Mouse (Mus musculus) midbrain, embryonic 16.5 days (tissue): Measurements from ENCODE around the gene Nipbl. TPM values are rescaled to one million over a fixed set of nuclear protein-coding genes. Genes with fewer than 3 reads are reported as not detected.

ENCODE experiments used
- ATAC-seq: fragments of 200-750 bp; cut with Nextera tagmentation; 2 replicates; pipeline ENCODE4 v1.8.0; 2017; ENCODE audit warnings: moderate TSS enrichment
- H3K27ac ChIP-seq: fragments of 300-500 bp; sonication (generic); 2 replicates; pipeline ENCODE4 v1.5.1; 2014; ENCODE audit warnings: mild to moderate bottlenecking, low read length, mixed read lengths
- H3K27me3 ChIP-seq: fragments of 300-500 bp; sonication (generic); 2 replicates; pipeline ENCODE4 v1.6.1; 2014; ENCODE audit warnings: low read depth, low read length, mixed read lengths; ENCODE audit not compliant: control insufficient read depth, insufficient read depth
- H3K36me3 ChIP-seq: fragments of 300-500 bp; sonication (generic); 2 replicates; pipeline ENCODE4 v1.6.1; 2014; ENCODE audit warnings: mild to moderate bottlenecking, low read length, moderate library complexity, mixed read lengths; ENCODE audit not compliant: control insufficient read depth, insufficient read depth
- H3K4me1 ChIP-seq: fragments of 300-500 bp; sonication (generic); 2 replicates; pipeline ENCODE4 v1.6.1; 2014; ENCODE audit warnings: mild to moderate bottlenecking, low read length, mixed read lengths; ENCODE audit not compliant: control insufficient read depth, insufficient read depth
- H3K4me2 ChIP-seq: fragments of 300-500 bp; sonication (generic); 2 replicates; pipeline ENCODE4 v1.6.1; 2014; ENCODE audit warnings: mild to moderate bottlenecking, low read length, mixed read lengths
- H3K4me3 ChIP-seq: fragments of 300-500 bp; sonication (generic); 2 replicates; pipeline ENCODE4 v1.5.1; 2014; ENCODE audit warnings: low read depth, mild to moderate bottlenecking, low read length, moderate library complexity, mixed read lengths
- H3K9ac ChIP-seq: fragments of 300-500 bp; sonication (generic); 2 replicates; pipeline ENCODE4 v1.6.1; 2014; ENCODE audit warnings: low read depth, low read length, mixed read lengths
- H3K9me3 ChIP-seq: fragments of 300-500 bp; sonication (generic); replicated peaks from 2 replicates; pipeline ENCODE4 v1.6.1; 2014; ENCODE audit warnings: mild to moderate bottlenecking, low read length, mixed read lengths; ENCODE audit not compliant: control insufficient read depth, poor library complexity, severe bottlenecking
- WGBS: fragments of 180-500 bp; shearing (Covaris S2); extraction: QIAGEN DNeasy Blood & Tissue Kit; methylation state at CpG from one replicate; pipeline ENCODE4 v1.1.7; 2014; 5-methylcytosine and 5-hydroxymethylcytosine counted together
- polyA plus RNA-seq: library from polyadenylated mRNA; unstranded; fragments of >200 nt; fragmentation: Nextera tagmentation; extraction: Ambion mirVana; gene quantifications from 2 replicates; pipeline ENCODE4 v1.2.1, GENCODE M21; 2015

The Nipbl gene
- polyA plus RNA-seq, 1 experiment from 2014 or later, result 13.3 TPM

DNA sequence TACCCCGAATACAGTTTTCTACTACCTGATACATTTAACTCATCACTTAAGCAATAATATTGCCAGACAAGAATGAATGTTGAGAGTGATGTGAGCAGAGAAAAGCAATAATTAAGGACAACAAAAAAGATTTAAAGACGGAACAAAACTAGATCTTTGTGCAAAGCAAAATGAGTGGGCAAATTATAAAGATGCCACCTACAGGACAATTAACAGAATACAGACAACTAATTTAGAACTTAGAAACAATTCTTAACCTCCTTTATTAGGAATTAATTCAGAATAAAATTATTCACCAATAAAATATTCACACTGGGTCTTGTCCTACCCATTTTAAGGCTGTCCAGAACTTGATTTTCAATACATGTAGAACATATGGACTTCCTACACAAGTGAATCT is 38.0 kb downstream of the Nipbl start:
- Histone ChIP-seq H3K9ac (no peak overlapping the region), H3K9me3 (no peaks in the 10 kb centered on the region), H3K4me1 (no peaks in the 10 kb centered on the region), H3K36me3 (no peaks in the 10 kb centered on the region), H3K4me2 (no peak overlapping the region), H3K27me3 (no peaks in the 10 kb centered on the region), H3K4me3 (no peak overlapping the region), H3K27ac (no peak overlapping the region)
- ATAC-seq, result no peak
- 93% methylated on average over 2 of the region's 2 CpGs for WGBS

DNA sequence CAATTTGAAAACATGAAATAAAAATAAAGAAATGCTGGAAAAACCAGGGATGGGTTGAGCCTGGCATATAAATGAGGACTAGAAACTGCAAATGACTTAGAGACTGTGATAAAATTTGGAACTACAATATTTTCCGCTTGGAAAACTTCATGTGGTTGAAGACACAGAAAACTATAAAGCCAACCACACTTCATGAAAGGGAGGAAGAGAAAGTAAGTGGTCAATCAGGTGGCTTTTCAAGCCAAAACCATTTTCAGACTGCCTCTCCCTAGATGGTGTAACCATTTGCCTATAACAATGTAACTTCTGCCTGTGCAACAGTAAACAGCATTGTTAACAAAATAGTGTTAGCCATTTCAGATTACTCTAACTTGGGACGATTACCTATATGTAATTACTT is 41.7 kb downstream of the Nipbl start:
- H3K4me2 ChIP-seq, result no peak overlapping the region
- H3K9ac ChIP-seq, result no peak overlapping the region
- H3K4me1 ChIP-seq, result no peaks in the 10 kb centered on the region
- no peak overlapping the region for H3K4me3 ChIP-seq
- H3K27ac ChIP-seq, result no peak overlapping the region
- H3K9me3 ChIP-seq, result no peaks in the 10 kb centered on the region
- 99% methylated on average over 2 of the region's 2 CpGs for WGBS
- no peak for ATAC-seq
- H3K27me3 ChIP-seq, result no peaks in the 10 kb centered on the region
- H3K36me3 ChIP-seq, result no peaks in the 10 kb centered on the region

DNA sequence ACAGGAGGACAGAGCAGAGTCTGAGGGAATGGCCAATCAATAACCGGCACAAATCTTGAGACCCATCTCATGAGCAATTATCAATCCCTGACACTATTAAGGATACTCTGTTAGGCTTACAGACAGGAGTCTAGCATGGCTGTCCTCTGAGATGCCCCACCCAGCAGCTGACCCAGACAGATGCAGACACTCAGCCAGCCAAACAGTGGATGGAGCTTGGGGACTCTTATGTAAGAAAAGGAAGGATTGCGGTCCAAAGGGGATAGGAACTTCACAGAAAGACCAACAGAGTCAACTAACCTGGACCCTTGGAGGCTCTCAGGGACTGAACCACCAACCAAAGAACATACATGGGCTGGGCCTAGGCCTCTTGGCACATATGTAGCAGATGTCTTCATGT is 42.7 kb downstream of the Nipbl start:
- no peaks in the 10 kb centered on the region for H3K27me3 ChIP-seq
- no peaks in the 10 kb centered on the region for H3K4me1 ChIP-seq
- H3K9ac ChIP-seq, result no peak overlapping the region
- 95% methylated on average over 2 of the region's 2 CpGs for WGBS
- ATAC-seq, result no peak
- no peaks in the 10 kb centered on the region for H3K36me3 ChIP-seq
- H3K4me2 ChIP-seq, result no peak overlapping the region
- no peak overlapping the region for H3K4me3 ChIP-seq
- no peak overlapping the region for H3K27ac ChIP-seq
- H3K9me3 ChIP-seq, result no peaks in the 10 kb centered on the region

DNA sequence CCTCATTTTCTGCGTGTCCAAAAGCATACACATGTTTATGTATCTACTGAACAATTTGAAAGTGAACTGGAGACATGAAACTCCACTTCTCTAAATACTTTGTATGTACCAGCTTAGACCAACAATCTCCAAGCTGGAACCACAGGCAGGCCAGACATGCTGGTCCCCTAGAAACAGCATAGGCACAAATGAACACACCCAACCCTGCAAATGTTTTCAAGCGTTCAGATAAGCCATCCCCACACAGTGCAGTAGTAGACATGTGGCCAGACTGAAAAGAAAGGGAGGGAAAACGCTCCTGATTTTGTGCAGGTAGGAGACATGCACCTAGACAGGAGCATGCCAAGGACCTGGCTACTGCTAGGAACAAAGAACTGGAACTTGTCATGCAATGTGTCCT is 52.5 kb downstream of the Nipbl start:
- H3K27ac ChIP-seq, result no peak overlapping the region
- no peak for ATAC-seq
- H3K27me3 ChIP-seq, result no peaks in the 10 kb centered on the region
- no peaks in the 10 kb centered on the region for H3K36me3 ChIP-seq
- WGBS, result 89% methylated on average over 3 of the region's 3 CpGs
- no peaks in the 10 kb centered on the region for H3K9me3 ChIP-seq
- no peak overlapping the region for H3K4me3 ChIP-seq
- H3K9ac ChIP-seq, result no peak overlapping the region
- H3K4me2 ChIP-seq, result no peak overlapping the region
- no peaks in the 10 kb centered on the region for H3K4me1 ChIP-seq

DNA sequence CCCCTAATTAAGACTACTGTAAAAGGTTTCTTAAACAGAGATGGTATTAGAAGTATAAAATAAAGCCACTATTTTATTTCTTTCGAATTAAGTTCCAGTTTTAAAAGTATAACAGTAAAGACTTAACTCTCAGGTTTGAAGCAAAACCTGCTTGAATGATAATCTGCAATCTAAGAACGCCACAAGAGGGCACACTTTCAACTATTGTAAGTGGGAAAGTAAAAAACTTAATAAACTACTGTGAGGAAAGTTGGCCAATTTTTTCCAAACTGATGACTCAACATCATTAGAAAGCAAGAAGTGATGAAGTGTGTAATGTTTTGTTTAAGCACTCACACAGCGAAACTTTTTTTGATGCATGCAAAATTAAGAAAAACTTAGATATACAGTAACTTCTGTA is 62.0 kb downstream of the Nipbl start:
- no peaks in the 10 kb centered on the region for H3K4me1 ChIP-seq
- H3K9me3 ChIP-seq, result no peaks in the 10 kb centered on the region
- no peaks in the 10 kb centered on the region for H3K36me3 ChIP-seq
- WGBS, result 78% methylated on average over 3 of the region's 3 CpGs
- H3K27me3 ChIP-seq, result no peaks in the 10 kb centered on the region
- no peak for ATAC-seq
- no peak overlapping the region for H3K4me2 ChIP-seq
- no peak overlapping the region for H3K4me3 ChIP-seq
- no peak overlapping the region for H3K27ac ChIP-seq
- no peak overlapping the region for H3K9ac ChIP-seq

DNA sequence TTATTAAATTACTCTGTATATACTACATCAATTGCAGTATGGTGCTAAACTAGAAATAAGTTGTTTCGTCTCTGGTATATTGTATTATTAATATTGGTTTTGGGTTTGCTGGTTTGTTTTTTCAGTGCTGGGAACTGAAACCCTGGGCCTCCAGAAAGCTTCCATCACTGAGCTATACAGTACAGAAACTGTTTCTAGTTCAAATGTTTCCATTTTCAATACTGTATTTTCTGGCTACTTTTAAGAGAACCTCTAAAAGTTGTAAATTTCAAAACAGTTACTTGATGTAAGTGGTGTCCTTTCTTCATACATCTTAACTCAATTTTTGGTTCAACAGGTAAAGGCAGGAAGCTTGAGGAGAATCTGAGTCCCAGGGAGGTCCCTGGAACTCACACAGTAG is 68.6 kb downstream of the Nipbl start:
- Histone ChIP-seq H3K9ac (no peak overlapping the region), H3K27ac (no peak overlapping the region), H3K4me1 (no peaks in the 10 kb centered on the region), H3K36me3 (0 out of 2 replicates have a peak, but pooled peaks cover 2% of the 10 kb centered on the region), H3K27me3 (no peaks in the 10 kb centered on the region), H3K4me2 (no peak overlapping the region), H3K9me3 (no peaks in the 10 kb centered on the region), H3K4me3 (no peak overlapping the region)
- no peak for ATAC-seq
- WGBS, result 90% methylated on average over 1 of the region's 1 CpGs

DNA sequence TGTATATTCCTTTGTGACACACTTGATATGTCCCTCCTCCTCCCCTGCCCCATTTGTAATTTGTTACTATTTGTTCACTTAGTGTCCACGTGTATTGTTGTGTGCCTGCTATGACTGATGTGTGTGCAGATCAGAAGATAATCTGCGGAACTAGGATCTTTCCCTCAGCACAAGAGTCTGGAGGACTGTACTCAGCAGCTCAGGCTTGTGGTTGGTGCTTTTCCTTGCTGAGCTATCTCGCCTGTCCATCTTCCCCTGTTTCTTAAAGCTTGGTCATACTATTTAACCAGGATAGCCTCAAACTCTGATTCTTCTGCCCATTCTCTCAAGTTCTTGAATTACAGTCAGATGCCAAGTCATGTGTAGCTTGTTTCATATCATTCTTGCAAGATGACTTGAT is 69.5 kb downstream of the Nipbl start:
- 82% methylated on average over 3 of the region's 3 CpGs for WGBS
- no peak overlapping the region for H3K27ac ChIP-seq

DNA sequence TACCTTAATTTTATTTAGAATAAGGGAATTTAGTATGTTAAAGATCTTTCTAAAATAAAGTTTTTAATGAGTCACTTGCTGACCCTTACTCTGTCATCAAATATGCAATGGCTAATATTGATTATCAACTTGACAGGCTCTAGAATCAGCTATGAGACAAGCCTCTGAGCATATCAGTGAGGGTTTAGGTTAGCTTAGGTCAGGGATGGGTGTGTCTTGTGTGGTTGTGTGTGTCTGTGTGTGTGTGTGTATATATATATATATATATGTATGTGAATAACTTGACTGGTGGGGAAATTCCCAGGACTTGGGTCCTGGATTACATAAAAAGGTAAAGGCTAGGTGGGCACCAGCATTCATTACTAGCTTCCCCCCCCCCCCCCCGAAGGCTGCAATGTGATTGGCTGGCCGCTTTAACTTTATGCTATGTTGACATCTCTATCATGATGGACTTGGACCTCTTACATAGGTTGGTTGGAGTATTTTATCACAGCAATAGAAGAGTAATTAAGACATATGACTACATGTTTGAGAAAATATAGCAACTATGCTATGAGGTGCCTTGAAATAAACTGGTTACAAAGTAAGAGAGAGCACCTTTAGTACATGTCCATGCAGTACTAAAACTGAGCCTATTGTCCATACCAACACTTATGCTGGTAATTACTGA is 97.0 kb downstream of the Nipbl start:
- Histone ChIP-seq H3K27me3 (no peaks in the 10 kb centered on the region), H3K27ac (no peak overlapping the region), H3K9me3 (no peaks in the 10 kb centered on the region), H3K36me3 (peaks cover 4% of the 10 kb centered on the region; the same call in 1 of the 2 replicates), H3K4me1 (no peaks in the 10 kb centered on the region), H3K9ac (no peak overlapping the region), H3K4me2 (no peak overlapping the region), H3K4me3 (no peak overlapping the region)
- 92% methylated on average over 2 of the region's 2 CpGs for WGBS
- ATAC-seq, result no peak

More for the DNA sequence above, 69.5 kb downstream of the Nipbl start:
- no peak overlapping the region for H3K4me3 ChIP-seq
- ATAC-seq, result no peak
- H3K4me2 ChIP-seq, result no peak overlapping the region
- H3K9me3 ChIP-seq, result no peaks in the 10 kb centered on the region
- no peaks in the 10 kb centered on the region for H3K27me3 ChIP-seq
- 0 out of 2 replicates have a peak, but pooled peaks cover 2% of the 10 kb centered on the region for H3K36me3 ChIP-seq
- no peak overlapping the region for H3K9ac ChIP-seq
- H3K4me1 ChIP-seq, result no peaks in the 10 kb centered on the region

DNA sequence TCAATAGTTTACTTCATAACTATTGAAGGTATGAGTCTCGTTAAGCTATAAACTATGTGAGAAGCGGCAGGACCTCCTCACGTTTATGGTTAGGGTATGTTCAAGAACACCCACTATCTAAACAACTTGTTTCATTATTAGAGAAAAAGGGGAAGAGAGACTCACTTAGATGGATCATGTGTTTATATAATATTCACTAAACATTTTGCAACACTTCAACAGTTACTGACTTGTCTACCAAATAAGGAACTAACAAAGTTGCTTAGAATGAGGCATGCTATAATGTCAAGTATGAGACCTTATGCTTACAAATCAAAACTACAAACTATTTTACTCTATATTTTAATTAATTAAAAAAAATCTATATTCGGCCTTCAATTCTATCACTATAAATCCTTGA is 103.7 kb downstream of the Nipbl start:
- Histone ChIP-seq H3K27ac (no peak overlapping the region), H3K4me1 (no peaks in the 10 kb centered on the region), H3K4me3 (no peak overlapping the region), H3K9ac (no peak overlapping the region), H3K9me3 (no peaks in the 10 kb centered on the region), H3K27me3 (no peaks in the 10 kb centered on the region), H3K4me2 (no peak overlapping the region), H3K36me3 (peaks cover 10% of the 10 kb centered on the region; the same call in 1 of the 2 replicates)
- WGBS, result 95% methylated on average over 4 of the region's 4 CpGs
- ATAC-seq, result no peak
